Mouse (Mus musculus) forebrain, postnatal 0 days (tissue): ENCODE measurements around the gene Zbtb39. TPM values are rescaled to one million over a fixed set of nuclear protein-coding genes. Genes with fewer than 3 reads are reported as not detected.

Experiments used
- ATAC-seq: fragments of 200-750 bp; cut with Nextera tagmentation; 2 replicates; pipeline ENCODE4 v1.8.0; 2017; ENCODE audit warnings: mild to moderate bottlenecking, moderate library complexity
- DNase-seq: peaks from one replicate; pipeline ENCODE4 v3.0.0-alpha.2; 2015
- H3K27ac ChIP-seq: fragments of 300-500 bp; sonication (generic); 2 replicates; pipeline ENCODE4 v1.5.1; 2014; ENCODE audit warnings: low read depth, mild to moderate bottlenecking, antibody characterized with exemption, low read length, moderate library complexity, mixed read lengths
- H3K27me3 ChIP-seq: fragments of 300-500 bp; sonication (generic); 2 replicates; pipeline ENCODE4 v1.6.1; 2014; ENCODE audit warnings: mild to moderate bottlenecking, low read length, mixed read lengths; ENCODE audit not compliant: insufficient read depth
- H3K36me3 ChIP-seq: fragments of 300-500 bp; sonication (generic); 2 replicates; pipeline ENCODE4 v1.6.1; 2014; ENCODE audit warnings: mild to moderate bottlenecking, moderate library complexity; ENCODE audit not compliant: insufficient read depth
- H3K4me1 ChIP-seq: fragments of 300-500 bp; sonication (generic); 2 replicates; pipeline ENCODE4 v1.6.1; 2014; ENCODE audit warnings: antibody characterized with exemption; ENCODE audit not compliant: insufficient read depth
- H3K4me2 ChIP-seq: fragments of 300-500 bp; sonication (generic); 2 replicates; pipeline ENCODE4 v1.6.1; 2014; ENCODE audit warnings: low read depth, mild to moderate bottlenecking, moderate library complexity
- H3K4me3 ChIP-seq: fragments of 300-500 bp; sonication (generic); 2 replicates; pipeline ENCODE4 v1.5.1; 2014; ENCODE audit warnings: low read depth, low read length, mixed read lengths
- H3K9ac ChIP-seq: fragments of 300-500 bp; sonication (generic); 2 replicates; pipeline ENCODE4 v1.6.1; 2014; ENCODE audit warnings: mild to moderate bottlenecking
- H3K9me3 ChIP-seq: fragments of 300-500 bp; sonication (generic); 2 replicates; pipeline ENCODE4 v1.6.1; 2016; ENCODE audit warnings: low read length
- CTCF ChIP-seq: sonication (generic); IDR thresholded peaks from 2 replicates; pipeline ENCODE4 v1.5.1; 2016; ENCODE audit warnings: antibody characterized with exemption, control low read depth, low read depth
- WGBS: fragments of 180-500 bp; shearing (Covaris S2); extraction: QIAGEN DNeasy Blood & Tissue Kit; methylation state at CpG from one replicate; pipeline ENCODE4 v1.1.7; 2014; 5-methylcytosine and 5-hydroxymethylcytosine counted together
- polyA plus RNA-seq: library from polyadenylated mRNA; unstranded; fragments of >200 nt; fragmentation: Nextera tagmentation; extraction: Ambion mirVana; gene quantifications from 2 replicates; pipeline ENCODE4 v1.2.1, GENCODE M21; 2015
- total RNA-seq: library from RNA; depleted of rRNA; stranded (reverse); fragments of >200 nt; gene quantifications from 2 replicates; pipeline ENCODE4 v1.2.3, GENCODE M21; 2014; rRNA removed

Gene Zbtb39
- total RNA-seq (7.5 and 11.9 TPM in 2 replicates), polyA plus RNA-seq (2.3 and 2.4 TPM in 2 replicates)

GRCm38 (mm10) chr10:127739083-127739660, at the start of gene Zbtb39:
Zbtb39 (plus strand) TSS chr10:127739538.
- Histone ChIP-seq H3K4me3 (peak within 1 kb of the TSS; percentile 94), H3K27me3 (no peaks in the 10 kb centered on the region), H3K36me3 (peaks cover 29% of the 10 kb centered on the region), H3K9me3 (no peaks in the 10 kb centered on the region), H3K27ac (peak within 1 kb of the TSS; percentile 76), H3K4me2 (peak within 1 kb of the TSS; percentile 65), H3K4me1 (no peaks in the 10 kb centered on the region; the same call in 1 of the 2 replicates), H3K9ac (peak within 1 kb of the TSS; percentile 84)
- peak; percentile 92 for ATAC-seq
- peak; percentile 85 for DNase-seq
- peak; percentile 64 for TF ChIP-seq CTCF
- WGBS, result 8% methylated on average over 23 of the region's 61 CpGs

- Histone ChIP-seq H3K4me1 (no peaks in the 10 kb centered on the region), H3K4me3 (no peak overlapping the region), H3K9ac (no peak overlapping the region), H3K9me3 (no peaks in the 10 kb centered on the region), H3K27ac (no peak overlapping the region), H3K4me2 (no peak overlapping the region), H3K36me3 (peaks cover 18% of the 10 kb centered on the region), H3K27me3 (no peaks in the 10 kb centered on the region)
- DNase-seq (no peak), ATAC-seq (no peak)
- 52% methylated on average over 1 of the region's 1 CpGs for WGBS
- TF ChIP-seq CTCF, result no peak; the same call in 1 of the 2 replicates
Observed at GRCm38 (mm10) chr10:127691053-127691452, 48.3 kb upstream of the Zbtb39 start.

GRCm38 (mm10) chr10:127694636-127695035, 44.7 kb upstream of the Zbtb39 start:
- Histone ChIP-seq H3K4me3 (no peak overlapping the region), H3K4me2 (no peak overlapping the region), H3K36me3 (peaks cover 20% of the 10 kb centered on the region), H3K9ac (no peak overlapping the region), H3K4me1 (no peaks in the 10 kb centered on the region), H3K27ac (no peak overlapping the region), H3K27me3 (no peaks in the 10 kb centered on the region), H3K9me3 (no peaks in the 10 kb centered on the region)
- peak; percentile 50 for DNase-seq
- peak; percentile 14; the same call in 1 of the 2 replicates for ATAC-seq
- WGBS, result 52% methylated on average over 2 of the region's 2 CpGs
- TF ChIP-seq CTCF, result peak; percentile 80

- no peaks in the 10 kb centered on the region for H3K4me1 ChIP-seq
- no peak for TF ChIP-seq CTCF
- H3K4me3 ChIP-seq, result no peak overlapping the region
- no peak for ATAC-seq
- H3K27ac ChIP-seq, result no peak overlapping the region
- H3K9ac ChIP-seq, result no peak overlapping the region
- no peak overlapping the region for H3K4me2 ChIP-seq
- H3K9me3 ChIP-seq, result no peaks in the 10 kb centered on the region
- H3K27me3 ChIP-seq, result no peaks in the 10 kb centered on the region
- 91% methylated on average over 7 of the region's 7 CpGs for WGBS
- DNase-seq, result no peak
- H3K36me3 ChIP-seq, result peaks cover 20% of the 10 kb centered on the region
Observed at GRCm38 (mm10) chr10:127695775-127696174, 43.6 kb upstream of the Zbtb39 start.

- TF ChIP-seq CTCF, result no peak
- Histone ChIP-seq H3K4me3 (no peak overlapping the region), H3K9ac (no peak overlapping the region), H3K4me1 (no peaks in the 10 kb centered on the region), H3K4me2 (no peak overlapping the region), H3K27ac (no peak overlapping the region), H3K36me3 (peaks cover 16% of the 10 kb centered on the region; the same call in 1 of the 2 replicates), H3K9me3 (no peaks in the 10 kb centered on the region), H3K27me3 (no peaks in the 10 kb centered on the region)
- 86% methylated on average over 7 of the region's 7 CpGs for WGBS
- DNase-seq, result no peak
- ATAC-seq, result no peak
Observed at GRCm38 (mm10) chr10:127698966-127699365, 40.4 kb upstream of the Zbtb39 start.

- ATAC-seq (no peak), DNase-seq (no peak)
- Histone ChIP-seq H3K4me3 (no peak overlapping the region), H3K36me3 (0 out of 2 replicates have a peak, but pooled peaks cover under 1% of the 10 kb centered on the region), H3K9me3 (no peaks in the 10 kb centered on the region), H3K9ac (no peak overlapping the region), H3K4me2 (no peak overlapping the region), H3K27ac (no peak overlapping the region), H3K4me1 (no peaks in the 10 kb centered on the region), H3K27me3 (no peaks in the 10 kb centered on the region)
- WGBS, result 47% methylated on average over 4 of the region's 4 CpGs
- no peak for TF ChIP-seq CTCF
Observed at GRCm38 (mm10) chr10:127703299-127703698, 36.0 kb upstream of the Zbtb39 start.

- H3K9me3 ChIP-seq, result no peaks in the 10 kb centered on the region
- no peaks in the 10 kb centered on the region for H3K4me1 ChIP-seq
- no peak overlapping the region for H3K4me3 ChIP-seq
- no peak overlapping the region for H3K4me2 ChIP-seq
- no peak overlapping the region for H3K27ac ChIP-seq
- no peaks in the 10 kb centered on the region for H3K36me3 ChIP-seq
- 67% methylated on average over 2 of the region's 2 CpGs for WGBS
- H3K9ac ChIP-seq, result no peak overlapping the region
- no peaks in the 10 kb centered on the region for H3K27me3 ChIP-seq
- ATAC-seq, result no peak
- TF ChIP-seq CTCF, result no peak
- no peak for DNase-seq
Observed at GRCm38 (mm10) chr10:127704293-127704692, 35.0 kb upstream of the Zbtb39 start.
